Mouse (Mus musculus) MEL (cell line): ENCODE results near the gene Strbp. TPM values are rescaled to one million over a fixed set of nuclear protein-coding genes. Genes with fewer than 3 reads are reported as not detected.
A peak's percentile ranks its signal among the peaks of the same experiment; 100 is the strongest.

ENCODE experiments used
- DNase-seq: peaks from one replicate; pipeline ENCODE4 v3.0.0; 2011; ENCODE audit warnings: low read depth, low spot score
- H3K27ac ChIP-seq: 2 replicates; pipeline ENCODE4 v1.5.1; 2012; ENCODE audit warnings: low read depth, mild to moderate bottlenecking, control low read depth, low read length, moderate library complexity; ENCODE audit not compliant: control insufficient read depth
- H3K27me3 ChIP-seq, 2 experiments: fragments of 150-350 bp in 1 of 2; sonication (generic) in 1 of 2; 2 replicates each; pipeline ENCODE4 v1.6.1; 2012; ENCODE audit warnings: low read length in 2 of 2, mild to moderate bottlenecking in 2 of 2, improper control_type of control experiment in 1 of 2, moderate library complexity in 1 of 2; ENCODE audit not compliant: insufficient read depth in 2 of 2, control insufficient read depth in 1 of 2
- H3K36me3 ChIP-seq, 2 experiments: 2 replicates each; pipeline ENCODE4 v1.6.1; 2012 to 2014; ENCODE audit warnings: low read length in 2 of 2, improper control_type of control experiment in 1 of 2, inconsistent platforms in 1 of 2, mild to moderate bottlenecking in 1 of 2; ENCODE audit not compliant: insufficient read depth in 2 of 2, control insufficient read depth in 1 of 2
- H3K4me1 ChIP-seq, 2 experiments: fragments of 150-350 bp in 1 of 2; sonication (generic) in 1 of 2; 2 replicates each; pipeline ENCODE4 v1.6.1; 2012; ENCODE audit warnings: low read length in 2 of 2, improper control_type of control experiment in 1 of 2, mild to moderate bottlenecking in 1 of 2; ENCODE audit not compliant: insufficient read depth in 2 of 2, control insufficient read depth in 1 of 2
- H3K4me3 ChIP-seq, 2 experiments: fragments of 150-350 bp in 1 of 2; sonication (generic) in 1 of 2; 2 replicates each; pipeline ENCODE4 v1.5.1; 2012; ENCODE audit warnings: low read depth in 2 of 2, low read length in 2 of 2, mild to moderate bottlenecking in 2 of 2, moderate library complexity in 2 of 2, control low read depth in 1 of 2, improper control_type of control experiment in 1 of 2; ENCODE audit not compliant: control insufficient read depth in 1 of 2, insufficient read depth in 1 of 2
- H3K79me2 ChIP-seq: 2 replicates; pipeline ENCODE4 v1.6.1; 2012; ENCODE audit warnings: mild to moderate bottlenecking, low read length, moderate library complexity; ENCODE audit not compliant: control insufficient read depth, poor library complexity, insufficient read depth
- H3K9ac ChIP-seq: 2 replicates; pipeline ENCODE4 v1.6.1; 2012; ENCODE audit warnings: low read depth, mild to moderate bottlenecking, control low read depth, low read length, moderate library complexity; ENCODE audit not compliant: control insufficient read depth, poor library complexity, severe bottlenecking
- H3K9me3 ChIP-seq: fragments of 150-350 bp; sonication (generic); replicated peaks from 2 replicates; pipeline ENCODE4 v1.6.1; 2012; ENCODE audit warnings: mild to moderate bottlenecking, low read length, improper control_type of control experiment, moderate library complexity; ENCODE audit not compliant: insufficient read depth
- BHLHE40 ChIP-seq: IDR thresholded peaks from 2 replicates; pipeline ENCODE4 v1.6.1; 2012; ENCODE audit warnings: low read depth, mild to moderate bottlenecking, inconsistent platforms, low read length, improper control_type of control experiment, borderline replicate concordance
- CHD1 ChIP-seq: IDR thresholded peaks from 2 replicates; pipeline ENCODE4 v1.6.1; 2012; ENCODE audit warnings: low read depth, mild to moderate bottlenecking, inconsistent platforms, low read length, improper control_type of control experiment
- CHD2 ChIP-seq: IDR thresholded peaks from 2 replicates; pipeline ENCODE4 v1.6.1; 2011; ENCODE audit warnings: low read length, improper control_type of control experiment
- CTCF ChIP-seq, 3 experiments: IDR thresholded peaks in 2 of 3; conservative IDR thresholded peaks in 1 of 3; 2 replicates each; pipeline ENCODE4 v1.5.1; 2011 to 2012; ENCODE audit warnings: low read length in 3 of 3, low read depth in 2 of 3, mild to moderate bottlenecking in 2 of 3, improper control_type of control experiment in 1 of 3, inconsistent platforms in 1 of 3, mixed read lengths in 1 of 3, moderate library complexity in 1 of 3; ENCODE audit not compliant: control insufficient read depth in 1 of 3, insufficient read depth in 1 of 3, poor library complexity in 1 of 3, severe bottlenecking in 1 of 3
- E2F4 ChIP-seq: IDR thresholded peaks from 2 replicates; pipeline ENCODE4 v1.6.1; 2011; ENCODE audit warnings: low read depth, low read length, improper control_type of control experiment, borderline replicate concordance
- ELF1 ChIP-seq: IDR thresholded peaks from 2 replicates; pipeline ENCODE4 v1.6.1; 2014; ENCODE audit warnings: low read depth, mild to moderate bottlenecking, inconsistent platforms, low read length, improper control_type of control experiment, moderate library complexity
- EP300 ChIP-seq, 2 experiments: IDR thresholded peaks; 2 replicates each; pipeline ENCODE4 v1.6.1; 2011; ENCODE audit warnings: improper control_type of control experiment in 2 of 2, low read length in 2 of 2, low read depth in 1 of 2, mild to moderate bottlenecking in 1 of 2
- ETS1 ChIP-seq: IDR thresholded peaks from 2 replicates; pipeline ENCODE4 v1.6.1; 2012; ENCODE audit warnings: low read depth, mild to moderate bottlenecking, inconsistent platforms, low read length, improper control_type of control experiment, moderate library complexity
- GABPA ChIP-seq: IDR thresholded peaks from 2 replicates; pipeline ENCODE4 v1.6.1; 2012; ENCODE audit warnings: low read depth, mild to moderate bottlenecking, inconsistent platforms, low read length, improper control_type of control experiment, moderate library complexity
- GATA1 ChIP-seq: IDR thresholded peaks from 2 replicates; pipeline ENCODE4 v1.6.1; 2011; ENCODE audit warnings: low read depth, low read length, improper control_type of control experiment
- HCFC1 ChIP-seq: IDR thresholded peaks from 2 replicates; pipeline ENCODE4 v1.6.1; 2012; ENCODE audit warnings: low read depth, mild to moderate bottlenecking, inconsistent platforms, low read length, improper control_type of control experiment, moderate library complexity
- JUND ChIP-seq: IDR thresholded peaks from 2 replicates; pipeline ENCODE4 v1.6.1; 2011; ENCODE audit warnings: low read depth, mild to moderate bottlenecking, improper control_type of control experiment, low read length
- KAT2A ChIP-seq: conservative IDR thresholded peaks from 2 replicates; pipeline ENCODE4 v1.6.1; 2012; ENCODE audit warnings: low read depth, low read length, improper control_type of control experiment, inconsistent platforms
- MAFK ChIP-seq: IDR thresholded peaks from 2 replicates; pipeline ENCODE4 v1.6.1; 2011; ENCODE audit warnings: low read depth, mild to moderate bottlenecking, low read length, improper control_type of control experiment, borderline replicate concordance
- MAX ChIP-seq: IDR thresholded peaks from 2 replicates; pipeline ENCODE4 v1.6.1; 2011; ENCODE audit warnings: low read length, improper control_type of control experiment
- MAZ ChIP-seq: IDR thresholded peaks from 2 replicates; pipeline ENCODE4 v1.6.1; 2012; ENCODE audit warnings: low read depth, mild to moderate bottlenecking, inconsistent platforms, low read length, improper control_type of control experiment
- MEF2A ChIP-seq: IDR thresholded peaks from 2 replicates; pipeline ENCODE4 v1.6.1; 2014; ENCODE audit warnings: low read depth, mild to moderate bottlenecking, inconsistent platforms, low read length, improper control_type of control experiment; ENCODE audit not compliant: poor library complexity, insufficient replicate concordance, severe bottlenecking; ENCODE audit errors: extremely low read depth
- MXI1 ChIP-seq: IDR thresholded peaks from 2 replicates; pipeline ENCODE4 v1.6.1; 2011; ENCODE audit warnings: mild to moderate bottlenecking, low read depth, low read length, improper control_type of control experiment
- MYB ChIP-seq: IDR thresholded peaks from 2 replicates; pipeline ENCODE4 v1.6.1; 2011; ENCODE audit warnings: mild to moderate bottlenecking, low read depth, low read length, improper control_type of control experiment
- MYC ChIP-seq: IDR thresholded peaks from 2 replicates; pipeline ENCODE4 v1.6.1; 2011; ENCODE audit warnings: low read depth, mild to moderate bottlenecking, low read length, improper control_type of control experiment, moderate library complexity
- NELFE ChIP-seq: IDR thresholded peaks from 2 replicates; pipeline ENCODE4 v1.6.1; 2011; ENCODE audit warnings: low read depth, low read length, improper control_type of control experiment
- POLR2A ChIP-seq, 2 experiments: IDR thresholded peaks; 2 replicates each; pipeline ENCODE4 v1.6.1; 2011 to 2012; ENCODE audit warnings: low read length in 2 of 2, mild to moderate bottlenecking in 2 of 2, control low read depth in 1 of 2, improper control_type of control experiment in 1 of 2, low read depth in 1 of 2, moderate library complexity in 1 of 2; ENCODE audit not compliant: control insufficient read depth in 1 of 2, insufficient read depth in 1 of 2, poor library complexity in 1 of 2
- POLR2AphosphoS2 ChIP-seq: IDR thresholded peaks from 2 replicates; pipeline ENCODE4 v1.6.1; 2011; ENCODE audit warnings: low read length, improper control_type of control experiment
- POLR2AphosphoS5 ChIP-seq: IDR thresholded peaks from 2 replicates; pipeline ENCODE4 v1.6.1; 2012; ENCODE audit warnings: low read depth, borderline replicate concordance, mild to moderate bottlenecking, inconsistent platforms, low read length, moderate library complexity, mixed read lengths
- RAD21 ChIP-seq: IDR thresholded peaks from 2 replicates; pipeline ENCODE4 v1.6.1; 2011; ENCODE audit warnings: mild to moderate bottlenecking, low read depth, low read length, improper control_type of control experiment
- RCOR1 ChIP-seq: IDR thresholded peaks from 2 replicates; pipeline ENCODE4 v1.6.1; 2012; ENCODE audit warnings: low read depth, mild to moderate bottlenecking, inconsistent platforms, low read length, improper control_type of control experiment
- SIN3A ChIP-seq: IDR thresholded peaks from 2 replicates; pipeline ENCODE4 v1.6.1; 2012; ENCODE audit warnings: low read length, improper control_type of control experiment, inconsistent platforms
- SMC3 ChIP-seq: IDR thresholded peaks from 2 replicates; pipeline ENCODE4 v1.6.1; 2011; ENCODE audit warnings: low read depth, low read length, improper control_type of control experiment
- TAL1 ChIP-seq: IDR thresholded peaks from 2 replicates; pipeline ENCODE4 v1.6.1; 2012; ENCODE audit warnings: mild to moderate bottlenecking, inconsistent platforms, low read length, moderate library complexity, mixed read lengths
- TBP ChIP-seq: IDR thresholded peaks from 2 replicates; pipeline ENCODE4 v1.8.0; 2011; ENCODE audit warnings: low read depth, low read length, improper control_type of control experiment
- TCF12 ChIP-seq: IDR thresholded peaks from 2 replicates; pipeline ENCODE4 v1.6.1; 2014; ENCODE audit warnings: low read depth, mild to moderate bottlenecking, inconsistent platforms, low read length, improper control_type of control experiment, moderate library complexity
- UBTF ChIP-seq: IDR thresholded peaks from 2 replicates; pipeline ENCODE4 v1.6.1; 2012; ENCODE audit warnings: low read depth, mild to moderate bottlenecking, inconsistent platforms, low read length, improper control_type of control experiment, moderate library complexity, borderline replicate concordance; ENCODE audit not compliant: insufficient read depth
- USF1 ChIP-seq: IDR thresholded peaks from 2 replicates; pipeline ENCODE4 v1.6.1; 2014; ENCODE audit warnings: low read depth, mild to moderate bottlenecking, inconsistent platforms, low read length, improper control_type of control experiment, moderate library complexity
- ZC3H11A ChIP-seq: IDR thresholded peaks from 2 replicates; pipeline ENCODE4 v1.6.1; 2012; ENCODE audit warnings: low read depth, mild to moderate bottlenecking, inconsistent platforms, low read length, improper control_type of control experiment
- ZKSCAN1 ChIP-seq: IDR thresholded peaks from 2 replicates; pipeline ENCODE4 v1.6.1; 2012; ENCODE audit warnings: low read depth, mild to moderate bottlenecking, inconsistent platforms, low read length, improper control_type of control experiment, moderate library complexity
- ZMIZ1 ChIP-seq: IDR thresholded peaks from 2 replicates; pipeline ENCODE4 v1.6.1; 2012; ENCODE audit warnings: low read depth, mild to moderate bottlenecking, inconsistent platforms, low read length, improper control_type of control experiment, moderate library complexity
- ZNF384 ChIP-seq: IDR thresholded peaks from 2 replicates; pipeline ENCODE4 v1.6.1; 2012; ENCODE audit warnings: low read depth, mild to moderate bottlenecking, inconsistent platforms, low read length, improper control_type of control experiment
- polyA plus RNA-seq, 2 experiments: library from polyadenylated mRNA; stranded (reverse) in 1 of 2; unstranded in 1 of 2; fragments of >175 nt in 1 of 2; fragments of >200 nt in 1 of 2; gene quantifications; 2 replicates each; pipeline versions ENCODE4 v1.2.1 to v1.2.4; 2012; ENCODE audit warnings: low replicate concordance in 2 of 2, low read depth in 1 of 2; ENCODE audit not compliant: insufficient read length in 2 of 2, insufficient read depth in 1 of 2, missing spikeins in 1 of 2
- total RNA-seq: library from RNA; depleted of rRNA; stranded (reverse); fragments of 300-350 nt; gene quantifications from 2 replicates; pipeline ENCODE4 v1.2.3, GENCODE M21; 2012

The Strbp gene
- total and polyA plus RNA-seq, 3 experiments: 30.6 to 123 (median 59.8) TPM

- DNase-seq: peak; percentile 96
- H3K36me3 ChIP-seq: peaks cover 0 to 17% of the 10 kb centered on the region in 2 experiments; a peak in 2 of 4 replicates
- peaks cover 18% of the 10 kb centered on the region for H3K79me2 ChIP-seq
- H3K27ac ChIP-seq: peak overlapping the region; percentile 61
- no peaks in the 10 kb centered on the region for H3K27me3 ChIP-seq
- no peaks in the 10 kb centered on the region for H3K9me3 ChIP-seq
- peaks cover 0 to 5% of the 10 kb centered on the region in 2 experiments; a peak in 2 of 4 replicates for H3K4me1 ChIP-seq
- H3K9ac ChIP-seq: peak overlapping the region; percentile 90
- H3K4me3 ChIP-seq: peak overlapping the region; percentile 94 to 96
- TF ChIP-seq UBTF (no peak), POLR2AphosphoS2 (peak; percentile 62), NELFE (peak; percentile 74), MAFK (no peak), ZNF384 (no peak), HCFC1 (peak; percentile 79), RAD21 (no peak), MEF2A (no peak), POLR2AphosphoS5 (no peak), TCF12 (no peak; the same call in 1 of the 2 replicates), TBP (no peak), MYC (no peak), BHLHE40 (peak; percentile 97), RCOR1 (no peak), ETS1 (no peak; the same call in 1 of the 2 replicates), POLR2A (IDR thresholded peaks at IDR 0.05; ENCODE audit: control insufficient read depth in 1 of 2, insufficient read depth in 1 of 2, low read depth in 1 of 2, low read length in 2 of 2, poor library complexity in 1 of 2) (peak; percentile 88 to 96), ZC3H11A (no peak), USF1 (peak; percentile 93), ZKSCAN1 (no peak), SIN3A (0 out of 2 replicates have a peak, but pooled peaks have one; percentile 39), CHD2 (no peak), CHD1 (no peak), SMC3 (no peak), E2F4 (no peak), ZMIZ1 (peak; percentile 82), TAL1 (no peak), GABPA (no peak), JUND (no peak), CTCF (IDR thresholded peaks at IDR 0.05 in 2 of 3, conservative IDR thresholded peaks at IDR 0.05 in 1 of 3; ENCODE audit: control insufficient read depth in 1 of 3, insufficient read depth in 1 of 3, low read depth in 2 of 3, low read length in 3 of 3, poor library complexity in 1 of 3, severe bottlenecking in 1 of 3) (no peak), MXI1 (no peak; the same call in none of the 2 replicates), MAX (no peak), MYB (no peak), EP300 (IDR thresholded peaks at IDR 0.05; ENCODE audit: low read depth in 1 of 2, low read length in 2 of 2) (no peak), MAZ (no peak), GATA1 (no peak), ELF1 (peak; percentile 68), KAT2A (no peak)
Observed at GRCm38 (mm10) chr2:37451667-37452375, 251.8 kb downstream of the Strbp start.
